Mouse (Mus musculus) liver, embryonic 14.5 days (tissue): Measurements from ENCODE around the gene Lrrc8d.

Experiments
- CTCF ChIP-seq: IDR thresholded peaks from 2 replicates; pipeline ENCODE4 v1.5.1; 2016; ENCODE audit warnings: antibody characterized with exemption, low read depth, control low read depth
- EP300 ChIP-seq: IDR thresholded peaks from 2 replicates; pipeline ENCODE4 v1.6.1; 2016; ENCODE audit warnings: antibody characterized with exemption, low read depth

DNA sequence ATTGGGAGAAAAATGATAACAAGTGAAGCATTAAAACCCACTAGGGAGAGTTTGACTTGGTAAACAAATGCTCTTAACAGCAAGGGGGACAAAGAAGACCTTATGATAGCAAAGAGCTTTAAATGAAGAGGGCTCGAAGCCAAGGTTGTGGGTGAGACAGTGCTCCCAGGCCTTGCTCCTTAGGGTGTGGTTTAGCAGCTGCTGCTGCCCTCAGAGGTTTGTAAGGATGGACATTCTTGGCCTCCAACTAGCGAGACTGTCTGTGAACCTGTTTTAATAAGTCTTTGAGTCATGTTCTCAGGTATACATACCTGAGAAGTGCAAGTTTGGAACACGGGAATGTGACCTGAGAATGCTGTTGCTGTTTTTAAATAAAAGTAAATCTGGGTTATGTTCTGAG lies 174.0 kb downstream of the Lrrc8d start:
- TF ChIP-seq CTCF (no peak), EP300 (no peak)
